Mouse (Mus musculus): Measurements from ENCODE around the gene Sat1. TPM values are rescaled to one million over a fixed set of nuclear protein-coding genes. Genes with fewer than 3 reads are reported as not detected.
"Not testable (repeated sequence)": the region's sequence is repeated elsewhere in the genome, so short reads cannot be mapped to it uniquely, and the experiment has no call there.

The Sat1 gene
- 58.9 and 62.1 TPM in 2 replicates for polyA plus RNA-seq (2016; fragmentation: Nextera tagmentation; extraction: Ambion mirVana)

DNA sequence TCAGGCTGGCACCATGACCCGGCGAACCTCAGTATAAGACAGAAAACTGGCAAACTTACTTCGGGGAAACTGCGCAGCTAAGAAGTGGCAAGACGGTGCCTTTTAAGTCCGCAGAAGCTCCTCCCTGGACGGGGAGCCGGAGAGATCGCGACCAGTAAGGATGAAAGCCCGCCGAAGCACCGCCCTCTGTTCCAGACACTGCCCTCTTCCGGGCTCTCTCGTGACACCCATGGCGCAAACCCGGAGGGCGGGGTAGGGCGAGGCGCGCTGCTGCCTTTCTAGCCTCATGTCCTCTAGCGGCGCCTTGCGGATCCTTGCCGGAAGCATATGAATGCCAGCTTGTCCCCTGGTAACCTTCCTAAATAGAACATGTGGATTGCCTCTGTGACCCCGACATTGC lies at the start of gene Sat1:
Sat1 (minus strand) TSS at position 179 of the 400 bp plus-strand sequence.
- H3K4me1 ChIP-seq = no peaks in the 10 kb centered on the region
- peak within 1 kb of the TSS; percentile 57 for H3K4me2 ChIP-seq
- H3K27me3 ChIP-seq = no peaks in the 10 kb centered on the region
- peak; percentile 98 for ATAC-seq (ENCODE audit: low FRiP score)
- H3K9ac ChIP-seq = peak within 1 kb of the TSS; percentile 47
- no peaks in the 10 kb centered on the region for H3K36me3 ChIP-seq (replicated peaks)
- H3K4me3 ChIP-seq (replicated peaks) = peak within 1 kb of the TSS; percentile 46
- 28% methylated on average over 24 of the region's 26 CpGs for WGBS
- no peak within 1 kb of the TSS for H3K27ac ChIP-seq
- no peaks in the 10 kb centered on the region for H3K9me3 ChIP-seq

DNA sequence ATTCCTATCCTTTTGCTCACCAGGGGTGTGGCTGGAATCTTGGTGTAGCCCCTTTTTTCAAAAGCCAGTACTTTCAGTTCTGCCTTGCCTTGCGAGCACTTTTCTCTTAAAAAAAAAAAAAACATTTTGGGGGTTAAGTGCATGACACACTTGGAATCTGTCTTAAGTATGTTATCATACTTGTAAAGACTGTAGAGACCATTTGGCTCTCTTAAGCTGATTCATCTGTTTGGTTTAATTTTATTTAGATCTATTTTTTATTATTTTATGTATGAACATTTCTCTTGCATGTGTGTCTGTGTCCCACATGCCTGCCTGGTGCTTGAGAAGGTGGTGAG lies 46.6 kb upstream of the Sat1 start:
- peak overlapping the region; percentile 55 for H3K4me2 ChIP-seq
- no peak; the same call in 1 of the 2 replicates for ATAC-seq (ENCODE audit: low FRiP score)
- H3K9ac ChIP-seq = no peak overlapping the region
- H3K36me3 ChIP-seq (replicated peaks) = no peaks in the 10 kb centered on the region
- no peaks in the 10 kb centered on the region for H3K4me1 ChIP-seq
- no peak overlapping the region for H3K27ac ChIP-seq
- WGBS = 53% methylated on average over 1 of the region's 1 CpGs
- H3K9me3 ChIP-seq = no peaks in the 10 kb centered on the region
- H3K4me3 ChIP-seq (replicated peaks) = peak overlapping the region; percentile 45
- H3K27me3 ChIP-seq = no peaks in the 10 kb centered on the region

DNA sequence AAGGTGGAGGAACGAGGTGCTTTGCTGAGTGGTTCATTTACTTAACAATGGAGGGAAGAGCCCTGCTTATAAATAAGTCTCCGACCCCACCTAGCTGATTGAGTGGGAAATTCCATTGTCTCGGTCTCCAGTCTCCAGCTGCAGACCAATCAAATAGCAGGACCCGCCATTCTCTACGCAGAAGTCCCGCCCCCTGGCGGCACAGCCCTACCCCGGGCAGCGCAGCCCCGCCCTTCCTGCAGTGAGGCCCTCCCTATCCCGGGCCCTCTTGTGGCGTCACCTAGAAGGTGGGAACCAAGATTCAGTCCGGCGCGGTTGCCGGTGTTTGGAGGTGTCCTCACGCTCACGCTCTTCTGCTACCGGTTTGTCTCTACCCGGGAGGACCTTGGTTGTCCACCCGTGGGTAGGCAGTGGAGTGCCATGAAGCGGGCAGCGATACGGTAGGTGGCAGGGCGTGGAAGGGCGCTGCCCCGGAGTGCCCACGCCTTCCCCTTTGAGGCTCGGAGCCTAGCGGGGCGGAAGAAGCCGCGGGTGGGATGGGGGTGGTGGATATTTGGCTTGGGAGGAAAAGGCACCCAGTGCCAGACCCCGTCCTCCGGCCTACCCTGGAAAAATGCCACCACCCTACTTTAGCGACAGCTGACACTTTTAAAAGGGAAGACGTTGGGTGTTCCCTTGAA lies 46.1 kb upstream of the Sat1 start, which contains the start of gene Acot9:
Acot9 (plus strand) TSS at position 209 of the 680 bp plus-strand sequence.
- Histone ChIP-seq H3K4me2 (peak within 1 kb of the TSS; percentile 55), H3K27ac (no peak within 1 kb of the TSS), H3K4me3 (replicated peaks) (peak within 1 kb of the TSS; percentile 45), H3K36me3 (replicated peaks) (no peaks in the 10 kb centered on the region), H3K27me3 (no peaks in the 10 kb centered on the region), H3K9ac (peak within 1 kb of the TSS; percentile 55), H3K9me3 (no peaks in the 10 kb centered on the region), H3K4me1 (no peaks in the 10 kb centered on the region)
- peak; percentile 99 for ATAC-seq (ENCODE audit: low FRiP score)
- 24% methylated on average over 36 of the region's 37 CpGs for WGBS

DNA sequence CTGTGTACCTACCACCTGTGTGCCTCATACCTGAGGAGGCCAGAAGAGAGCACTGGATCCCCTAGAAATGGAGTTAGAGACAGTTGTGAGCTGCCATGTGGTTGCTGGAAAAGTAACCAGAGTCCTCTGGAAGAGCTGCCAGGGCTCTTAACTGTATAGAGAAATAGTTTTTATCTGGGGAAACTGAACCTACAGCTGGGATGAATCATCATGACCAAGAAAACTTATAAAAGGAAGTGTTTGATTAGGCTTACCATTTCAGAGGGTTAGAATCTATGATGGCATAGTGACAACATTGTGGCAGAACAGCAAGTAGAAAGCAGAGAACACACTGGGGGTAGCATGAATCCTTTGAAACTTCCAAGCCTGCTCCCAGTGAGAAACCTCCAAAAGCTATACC lies 40.6 kb upstream of the Sat1 start:
- no peak for ATAC-seq (ENCODE audit: low FRiP score)
- Histone ChIP-seq H3K4me2 (no peak overlapping the region), H3K36me3 (replicated peaks) (no peaks in the 10 kb centered on the region)

DNA sequence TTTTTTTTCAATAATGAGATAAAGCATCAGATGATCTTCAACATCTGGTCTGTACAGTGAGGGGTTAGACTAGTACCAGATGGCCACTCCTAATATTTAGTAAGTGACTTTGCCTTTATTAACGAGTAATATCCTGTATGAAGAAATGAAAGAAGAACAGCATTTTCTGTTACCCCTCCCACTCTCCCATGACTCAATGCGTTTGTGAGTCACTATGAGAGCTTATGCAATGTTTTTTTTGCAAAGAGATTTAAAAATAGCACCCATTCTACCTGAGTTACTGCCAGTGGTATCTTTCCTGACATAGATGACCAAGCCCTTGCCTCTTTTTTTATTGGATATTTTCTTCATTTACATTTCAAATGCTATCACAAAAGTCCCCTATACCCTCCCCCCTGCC lies 2.0 kb upstream of the Sat1 start:
- no peak overlapping the region for H3K9ac ChIP-seq
- WGBS = 62% methylated on average over 2 of the region's 2 CpGs
- no peak overlapping the region for H3K27ac ChIP-seq
- H3K4me3 ChIP-seq (replicated peaks) = no peak overlapping the region
- H3K27me3 ChIP-seq = no peaks in the 10 kb centered on the region
- no peaks in the 10 kb centered on the region for H3K36me3 ChIP-seq (replicated peaks)
- H3K9me3 ChIP-seq = no peaks in the 10 kb centered on the region
- no peaks in the 10 kb centered on the region for H3K4me1 ChIP-seq
- H3K4me2 ChIP-seq = no peak overlapping the region
- no peak for ATAC-seq (ENCODE audit: low FRiP score)

More for the DNA sequence above, 40.6 kb upstream of the Sat1 start:
- no peak overlapping the region for H3K27ac ChIP-seq
- no peak overlapping the region for H3K4me3 ChIP-seq (replicated peaks)
- H3K9me3 ChIP-seq = no peaks in the 10 kb centered on the region
- no peaks in the 10 kb centered on the region for H3K4me1 ChIP-seq
- H3K9ac ChIP-seq = no peak overlapping the region
- H3K27me3 ChIP-seq = no peaks in the 10 kb centered on the region

DNA sequence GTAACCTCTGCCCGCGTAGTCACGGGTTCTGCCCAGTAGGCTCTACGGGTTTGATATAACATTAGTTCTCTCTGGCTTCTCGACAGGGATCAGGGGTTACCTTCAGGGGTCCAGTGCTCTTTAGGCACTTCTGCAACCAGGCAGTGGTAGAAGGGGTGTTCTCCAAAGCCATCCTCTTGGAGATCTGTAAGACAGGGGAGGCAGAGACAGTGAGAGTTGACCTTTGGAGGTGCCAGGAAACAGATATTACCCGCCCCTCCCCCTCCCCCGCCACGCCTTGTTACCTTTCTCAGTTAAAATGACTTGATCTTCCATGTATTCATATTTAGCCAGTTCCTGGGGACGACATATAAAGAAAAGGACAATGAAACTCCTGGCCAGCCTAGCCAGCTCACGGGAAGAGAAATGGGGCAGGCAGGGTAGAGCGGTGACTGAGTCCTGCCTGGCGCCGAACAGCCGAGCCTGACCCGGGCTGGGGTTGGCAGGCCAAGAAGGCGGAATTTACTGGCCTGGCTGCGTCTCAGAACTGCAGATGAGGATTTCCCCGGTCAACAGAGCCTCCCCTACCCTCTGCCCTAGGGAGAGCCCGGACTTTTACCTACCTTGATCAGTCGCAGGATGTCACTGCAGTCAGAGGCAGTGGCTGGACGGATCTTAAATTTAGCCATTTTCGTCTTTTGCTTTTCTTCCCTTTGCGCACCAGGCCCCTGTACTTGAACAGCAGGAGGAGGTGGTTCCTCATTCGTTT lies 574 bp downstream of the Sat1 start:
- ATAC-seq (ENCODE audit: low FRiP score) = peak; percentile 73
- Histone ChIP-seq H3K4me3 (replicated peaks) (peak overlapping the region; percentile 46), H3K9ac (peak overlapping the region; percentile 47), H3K9me3 (no peaks in the 10 kb centered on the region), H3K27me3 (no peaks in the 10 kb centered on the region), H3K4me2 (peak overlapping the region; percentile 57), H3K4me1 (no peaks in the 10 kb centered on the region), H3K27ac (no peak overlapping the region), H3K36me3 (replicated peaks) (no peaks in the 10 kb centered on the region)
- WGBS = 27% methylated on average over 24 of the region's 24 CpGs

DNA sequence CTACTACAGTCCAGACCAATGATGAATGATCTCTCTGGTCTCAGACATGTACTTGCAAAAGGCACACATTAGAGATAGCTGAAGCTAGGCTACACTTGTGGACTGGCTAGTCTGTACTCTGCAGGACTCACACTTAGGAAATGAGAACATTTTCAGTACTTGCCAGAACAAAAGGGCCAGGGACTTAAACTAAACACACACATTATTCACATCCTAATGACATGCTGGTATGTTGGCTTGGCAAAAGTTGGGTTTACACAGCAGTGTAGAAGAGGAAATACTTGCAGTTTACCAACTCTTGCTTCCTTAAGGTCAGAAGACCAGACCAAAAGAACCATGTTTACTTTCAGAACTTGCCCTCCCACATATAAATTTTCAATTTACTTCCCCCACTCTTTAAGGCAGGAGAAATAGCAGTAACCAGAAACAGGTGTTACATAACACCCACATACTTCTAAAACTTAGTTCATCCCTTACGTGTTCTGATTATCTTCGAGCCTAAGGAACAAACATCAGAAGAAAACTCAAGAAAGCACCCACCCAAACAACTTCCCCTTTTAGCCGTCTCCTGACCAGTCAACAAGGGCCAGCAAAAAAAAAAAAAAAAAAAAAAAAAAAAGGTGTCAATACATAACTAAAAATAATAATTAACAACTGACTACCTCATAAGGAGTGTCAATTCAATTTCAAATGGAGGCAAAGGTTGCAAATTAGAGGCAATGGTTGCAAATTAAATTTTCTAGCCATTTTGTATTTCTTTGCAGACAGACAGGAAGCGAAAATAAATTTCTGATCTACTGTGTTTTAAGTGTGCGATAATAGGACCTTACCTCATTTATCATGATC lies 1.7 kb downstream of the Sat1 start:
- Histone ChIP-seq H3K9me3 (no peaks in the 10 kb centered on the region), H3K4me1 (no peaks in the 10 kb centered on the region), H3K27ac (no peak overlapping the region), H3K4me2 (no peak overlapping the region), H3K4me3 (replicated peaks) (no peak overlapping the region), H3K27me3 (no peaks in the 10 kb centered on the region), H3K36me3 (replicated peaks) (no peaks in the 10 kb centered on the region), H3K9ac (no peak overlapping the region)
- WGBS = 87% methylated on average over 5 of the region's 5 CpGs
- ATAC-seq (ENCODE audit: low FRiP score) = no peak

DNA sequence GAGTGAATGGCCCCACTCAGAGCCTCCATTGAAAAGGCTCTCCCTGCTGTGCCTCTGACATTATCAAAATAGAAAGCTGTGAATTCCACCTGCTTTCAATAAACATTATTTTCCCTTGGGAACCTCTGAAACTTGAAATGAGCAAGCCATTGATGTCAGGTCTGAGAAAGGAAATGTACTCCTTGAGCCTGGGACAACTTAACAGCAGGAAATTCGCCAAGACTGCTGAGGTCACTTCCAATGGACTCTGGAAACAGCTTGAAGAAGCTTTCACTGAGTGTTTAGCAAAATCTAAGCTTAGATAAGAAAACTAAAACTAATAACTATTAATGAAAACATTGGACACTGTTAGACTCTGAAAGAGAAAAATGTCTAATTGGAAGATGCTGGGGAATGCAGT lies 7.6 kb downstream of the Sat1 start:
- no peak for ATAC-seq (ENCODE audit: low FRiP score)
- 10% methylated on average over 1 of the region's 1 CpGs for WGBS

DNA sequence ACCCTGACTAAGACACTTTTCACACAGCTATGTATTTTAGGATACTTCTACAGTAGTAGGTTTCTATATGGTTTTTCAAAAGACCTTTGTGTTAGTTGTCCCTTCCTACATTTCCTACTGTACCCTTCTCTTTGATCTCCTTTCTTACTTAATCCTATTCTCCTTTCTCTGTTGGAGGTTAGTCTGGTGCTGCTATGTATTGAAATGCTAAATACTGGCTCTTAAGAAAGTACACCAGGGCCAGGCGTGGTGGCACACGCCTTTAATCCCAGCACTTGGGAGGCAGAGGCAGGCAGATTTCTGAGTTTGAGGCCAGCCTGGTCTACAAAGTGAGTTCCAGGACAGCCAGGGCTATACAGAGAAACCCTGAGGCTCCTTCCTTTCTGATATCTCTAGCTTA lies 10.8 kb downstream of the Sat1 start:
- 57% methylated on average over 2 of the region's 2 CpGs for WGBS
- not testable (repeated sequence) for H3K9me3 ChIP-seq; H3K4me3 ChIP-seq (replicated peaks); H3K4me1 ChIP-seq; ATAC-seq (ENCODE audit: low FRiP score); H3K9ac ChIP-seq; H3K4me2 ChIP-seq; H3K36me3 ChIP-seq (replicated peaks); H3K27me3 ChIP-seq; H3K27ac ChIP-seq

More for the DNA sequence above, 7.6 kb downstream of the Sat1 start:
- no peaks in the 10 kb centered on the region for H3K9me3 ChIP-seq
- H3K36me3 ChIP-seq (replicated peaks) = no peaks in the 10 kb centered on the region
- no peak overlapping the region for H3K27ac ChIP-seq
- H3K27me3 ChIP-seq = no peaks in the 10 kb centered on the region
- no peak overlapping the region for H3K4me2 ChIP-seq
- H3K4me1 ChIP-seq = no peaks in the 10 kb centered on the region
- no peak overlapping the region for H3K9ac ChIP-seq
- no peak overlapping the region for H3K4me3 ChIP-seq (replicated peaks)

DNA sequence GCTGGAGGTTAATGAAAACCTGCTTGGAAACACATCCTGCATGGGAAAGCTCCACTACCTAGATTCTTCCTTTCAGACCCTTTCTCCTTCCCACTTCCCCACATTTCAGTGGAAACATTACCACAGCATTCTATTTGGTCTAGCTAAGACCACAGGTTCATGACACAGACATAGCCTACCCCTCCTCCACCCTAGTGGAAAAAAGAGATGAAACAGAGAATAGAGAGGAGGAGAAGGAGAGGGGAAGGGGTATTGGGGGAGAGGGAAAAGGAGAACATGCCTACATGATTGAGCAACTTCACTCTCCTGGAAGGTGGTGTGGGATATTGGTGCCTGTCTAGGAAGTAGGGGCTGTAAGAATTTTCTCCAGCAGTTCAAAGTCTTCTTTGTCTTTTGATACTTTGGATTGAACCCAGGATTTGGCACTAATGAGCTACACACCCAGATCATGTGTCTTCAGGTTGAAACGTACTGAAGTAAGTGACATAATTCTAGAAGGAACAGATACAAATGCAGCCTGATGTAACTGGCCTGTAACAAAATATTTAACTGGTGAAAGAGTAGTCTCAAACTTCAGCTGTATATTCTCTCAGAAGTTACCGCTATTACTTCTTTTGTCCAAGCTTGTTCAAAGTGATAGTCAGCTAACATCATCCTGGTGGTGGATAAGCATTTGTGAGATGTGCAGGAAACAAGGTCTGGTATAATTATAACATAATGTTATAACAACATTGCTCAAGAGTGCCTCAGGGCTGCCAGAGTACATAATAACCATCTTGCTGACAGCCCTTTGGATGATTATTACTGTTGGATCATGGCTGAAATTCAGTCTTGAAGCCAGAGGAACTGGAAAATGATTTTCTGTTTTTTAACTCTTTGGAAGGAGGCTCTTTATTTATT lies 13.6 kb downstream of the Sat1 start:
- H3K4me2 ChIP-seq = no peak overlapping the region
- no peaks in the 10 kb centered on the region for H3K9me3 ChIP-seq
- 55% methylated on average over 2 of the region's 2 CpGs for WGBS
- H3K27me3 ChIP-seq = no peaks in the 10 kb centered on the region
- no peak overlapping the region for H3K27ac ChIP-seq
- no peak overlapping the region for H3K4me3 ChIP-seq (replicated peaks)
- H3K36me3 ChIP-seq (replicated peaks) = no peaks in the 10 kb centered on the region
- H3K4me1 ChIP-seq = no peaks in the 10 kb centered on the region
- ATAC-seq (ENCODE audit: low FRiP score) = no peak
- H3K9ac ChIP-seq = no peak overlapping the region

DNA sequence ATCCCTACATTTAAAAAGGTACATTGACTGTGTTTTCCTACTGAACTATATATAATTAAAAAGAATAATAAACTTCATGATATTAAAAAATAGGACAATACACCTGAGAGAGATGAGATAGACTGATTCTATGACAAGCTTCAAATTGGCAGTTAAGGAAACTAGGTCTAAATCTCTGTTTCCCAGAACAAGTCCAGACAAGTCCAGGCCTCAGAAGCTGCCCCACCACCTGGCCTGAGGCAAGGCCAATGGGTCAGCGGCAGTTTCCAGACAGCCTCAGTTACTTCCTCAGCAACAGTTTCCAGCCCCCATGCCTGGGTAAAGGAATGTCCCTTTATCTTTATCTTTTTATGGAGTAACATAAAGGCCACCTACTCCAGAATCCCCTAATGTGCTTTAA lies 14.4 kb downstream of the Sat1 start:
- Histone ChIP-seq H3K9me3 (no peaks in the 10 kb centered on the region), H3K4me1 (no peaks in the 10 kb centered on the region), H3K4me2 (no peak overlapping the region), H3K27me3 (no peaks in the 10 kb centered on the region), H3K4me3 (replicated peaks) (no peak overlapping the region), H3K27ac (no peak overlapping the region), H3K9ac (no peak overlapping the region), H3K36me3 (replicated peaks) (no peaks in the 10 kb centered on the region)
- 94% methylated on average over 1 of the region's 1 CpGs for WGBS
- no peak for ATAC-seq (ENCODE audit: low FRiP score)

Data from forebrain, embryonic 12.5 days (tissue).